Mouse (Mus musculus) neural tube, embryonic 11.5 days (tissue): ENCODE data around the gene Pphln1. TPM values are rescaled to one million over a fixed set of nuclear protein-coding genes. Genes with fewer than 3 reads are reported as not detected.

Experiments used
- ATAC-seq: fragments of 200-750 bp; cut with Nextera tagmentation; 2 replicates; pipeline ENCODE4 v1.8.0; 2017; ENCODE audit warnings: moderate number of reproducible peaks, mild to moderate bottlenecking, moderate TSS enrichment, moderate library complexity; ENCODE audit not compliant: insufficient read depth, low FRiP score, low TSS enrichment
- DNase-seq: peaks from one replicate; pipeline ENCODE4 v3.0.0-alpha.2; 2015; ENCODE audit warnings: low spot score
- H3K27ac ChIP-seq: fragments of 300-500 bp; sonication (generic); 2 replicates; pipeline ENCODE4 v1.5.1; 2014; ENCODE audit warnings: low read depth, mild to moderate bottlenecking, low read length
- H3K27me3 ChIP-seq: fragments of 300-500 bp; sonication (generic); 2 replicates; pipeline ENCODE4 v1.6.1; 2014; ENCODE audit warnings: mild to moderate bottlenecking, low read length, mixed read lengths; ENCODE audit not compliant: control insufficient read depth, insufficient read depth
- H3K36me3 ChIP-seq: fragments of 300-500 bp; sonication (generic); 2 replicates; pipeline ENCODE4 v1.6.1; 2014; ENCODE audit warnings: mild to moderate bottlenecking, low read length, moderate library complexity, mixed read lengths; ENCODE audit not compliant: control insufficient read depth, insufficient read depth
- H3K4me1 ChIP-seq: fragments of 300-500 bp; sonication (generic); 2 replicates; pipeline ENCODE4 v1.6.1; 2014; ENCODE audit warnings: low read length, mixed read lengths; ENCODE audit not compliant: control insufficient read depth, insufficient read depth
- H3K4me2 ChIP-seq: fragments of 300-500 bp; sonication (generic); 2 replicates; pipeline ENCODE4 v1.6.1; 2014; ENCODE audit warnings: low read depth, mild to moderate bottlenecking, moderate library complexity
- H3K4me3 ChIP-seq: fragments of 300-500 bp; sonication (generic); 2 replicates; pipeline ENCODE4 v1.5.1; 2014; ENCODE audit warnings: low read depth, low read length
- H3K9ac ChIP-seq: fragments of 300-500 bp; sonication (generic); 2 replicates; pipeline ENCODE4 v1.6.1; 2014; ENCODE audit warnings: mild to moderate bottlenecking, low read length
- H3K9me3 ChIP-seq: fragments of 300-500 bp; sonication (generic); 2 replicates; pipeline ENCODE4 v1.6.1; 2016; ENCODE audit warnings: low read length; ENCODE audit not compliant: control insufficient read depth
- WGBS: fragments of 180-500 bp; shearing (Covaris S2); extraction: QIAGEN DNeasy Blood & Tissue Kit; methylation state at CpG from one replicate; pipeline ENCODE4 v1.1.7; 2014; 5-methylcytosine and 5-hydroxymethylcytosine counted together
- polyA plus RNA-seq: library from polyadenylated mRNA; unstranded; fragments of >200 nt; fragmentation: Nextera tagmentation; extraction: Ambion mirVana; gene quantifications from 2 replicates; pipeline ENCODE4 v1.2.1, GENCODE M21; 2014

Gene Pphln1
- polyA plus RNA-seq, 1 experiment from 2014 or later: 56.7 TPM

GRCm38 (mm10) chr15:93517022-93517565 is 118.9 kb downstream of the Pphln1 start:
- DNase-seq: no peak
- Histone ChIP-seq H3K9ac (no peak overlapping the region), H3K9me3 (no peaks in the 10 kb centered on the region), H3K4me1 (peaks cover 14% of the 10 kb centered on the region; the same call in 1 of the 2 replicates), H3K36me3 (no peaks in the 10 kb centered on the region), H3K4me3 (no peak overlapping the region), H3K27me3 (peaks cover 2% of the 10 kb centered on the region; the same call in 1 of the 2 replicates), H3K27ac (no peak overlapping the region), H3K4me2 (no peak overlapping the region)
- 70% methylated on average over 11 of the region's 11 CpGs for WGBS
- no peak for ATAC-seq

- WGBS: 3% methylated on average over 23 of the region's 23 CpGs
- H3K9ac ChIP-seq: peak overlapping the region; percentile 73
- no peaks in the 10 kb centered on the region for H3K9me3 ChIP-seq
- DNase-seq (no peak), ATAC-seq (0 out of 2 replicates have a peak, but pooled peaks have one; percentile 13)
- peak overlapping the region; percentile 95 for H3K4me2 ChIP-seq
- H3K27me3 ChIP-seq: peaks cover 2% of the 10 kb centered on the region; the same call in 1 of the 2 replicates
- no peaks in the 10 kb centered on the region for H3K36me3 ChIP-seq
- H3K4me3 ChIP-seq: peak overlapping the region; percentile 73
- peak overlapping the region; percentile 68; the same call in 1 of the 2 replicates for H3K27ac ChIP-seq
- H3K4me1 ChIP-seq: peaks cover 18% of the 10 kb centered on the region; the same call in 1 of the 2 replicates
Measured at GRCm38 (mm10) chr15:93518143-93518902, 120.2 kb downstream of the Pphln1 start.

- no peaks in the 10 kb centered on the region for H3K9me3 ChIP-seq
- H3K27me3 ChIP-seq: peaks cover 2% of the 10 kb centered on the region; the same call in 1 of the 2 replicates
- peak; percentile 84 for DNase-seq
- H3K4me1 ChIP-seq: peaks cover 18% of the 10 kb centered on the region; the same call in 1 of the 2 replicates
- WGBS: 0% methylated on average over 70 of the region's 85 CpGs
- ATAC-seq: peak; percentile 87
- H3K9ac ChIP-seq: peak overlapping the region; percentile 73
- H3K27ac ChIP-seq: peak overlapping the region; percentile 68
- peak overlapping the region; percentile 73 for H3K4me3 ChIP-seq
- peak overlapping the region; percentile 95 for H3K4me2 ChIP-seq
- H3K36me3 ChIP-seq: no peaks in the 10 kb centered on the region
Measured at GRCm38 (mm10) chr15:93518941-93519835, 121.0 kb downstream of the Pphln1 start.

GRCm38 (mm10) chr15:93519836-93520826 is 122.0 kb downstream of the Pphln1 start:
- Histone ChIP-seq H3K27ac (peak overlapping the region; percentile 68), H3K4me3 (peak overlapping the region; percentile 73), H3K27me3 (peaks cover 2% of the 10 kb centered on the region; the same call in 1 of the 2 replicates), H3K4me2 (peak overlapping the region; percentile 95), H3K36me3 (no peaks in the 10 kb centered on the region), H3K9ac (no peak overlapping the region; the same call in 1 of the 2 replicates), H3K9me3 (no peaks in the 10 kb centered on the region), H3K4me1 (peaks cover 18% of the 10 kb centered on the region; the same call in 1 of the 2 replicates)
- DNase-seq (peak; percentile 45), ATAC-seq (no peak)
- 8% methylated on average over 17 of the region's 17 CpGs for WGBS

- DNase-seq: peak; percentile 6
- Histone ChIP-seq H3K27ac (no peak overlapping the region), H3K27me3 (peaks cover 2% of the 10 kb centered on the region; the same call in 1 of the 2 replicates), H3K36me3 (no peaks in the 10 kb centered on the region), H3K4me2 (no peak overlapping the region), H3K4me3 (no peak overlapping the region), H3K9ac (no peak overlapping the region), H3K4me1 (peaks cover 18% of the 10 kb centered on the region; the same call in 1 of the 2 replicates), H3K9me3 (no peaks in the 10 kb centered on the region)
- ATAC-seq: no peak
- WGBS: 32% methylated on average over 11 of the region's 11 CpGs
Measured at GRCm38 (mm10) chr15:93521088-93521786, 123.1 kb downstream of the Pphln1 start.

- no peak overlapping the region for H3K9ac ChIP-seq
- peaks cover 18% of the 10 kb centered on the region; the same call in 1 of the 2 replicates for H3K4me1 ChIP-seq
- no peak for ATAC-seq
- no peaks in the 10 kb centered on the region for H3K9me3 ChIP-seq
- H3K4me3 ChIP-seq: no peak overlapping the region
- no peak overlapping the region for H3K4me2 ChIP-seq
- H3K27me3 ChIP-seq: peaks cover 2% of the 10 kb centered on the region; the same call in 1 of the 2 replicates
- 24% methylated on average over 3 of the region's 3 CpGs for WGBS
- H3K36me3 ChIP-seq: no peaks in the 10 kb centered on the region
- peak; percentile 1 for DNase-seq
- no peak overlapping the region for H3K27ac ChIP-seq
Measured at GRCm38 (mm10) chr15:93521787-93522180, 123.6 kb downstream of the Pphln1 start.

GRCm38 (mm10) chr15:93525305-93525917 is 127.3 kb downstream of the Pphln1 start:
- WGBS: 93% methylated on average over 5 of the region's 5 CpGs

More at GRCm38 (mm10) chr15:93525305-93525917, 127.3 kb downstream of the Pphln1 start:
- ATAC-seq: no peak
- H3K36me3 ChIP-seq: no peaks in the 10 kb centered on the region
- no peaks in the 10 kb centered on the region for H3K9me3 ChIP-seq
- no peak for DNase-seq
- H3K4me2 ChIP-seq: no peak overlapping the region
- no peak overlapping the region for H3K4me3 ChIP-seq
- H3K27me3 ChIP-seq: peaks cover 2% of the 10 kb centered on the region; the same call in 1 of the 2 replicates
- no peak overlapping the region for H3K9ac ChIP-seq
- peaks cover 12% of the 10 kb centered on the region for H3K4me1 ChIP-seq
- H3K27ac ChIP-seq: no peak overlapping the region
